Mouse (Mus musculus) large intestine, adult 2 months (tissue): ENCODE results near the gene Fam221b. TPM values are rescaled to one million over a fixed set of nuclear protein-coding genes. Genes with fewer than 3 reads are reported as not detected.
A peak's percentile ranks its signal among the peaks of the same experiment; 100 is the strongest.

Experiments
- DNase-seq: peaks from one replicate; pipeline ENCODE4 v3.0.0-alpha.2; 2012; ENCODE audit warnings: low read depth, low spot score
- WGBS: fragments of 180-500 bp; shearing (Covaris S2); methylation state at CpG from one replicate; pipeline ENCODE4 v1.1.7; 2018; 5-methylcytosine and 5-hydroxymethylcytosine counted together
- polyA plus RNA-seq: library from polyadenylated mRNA; depleted of rRNA; stranded (reverse); fragments of >200 nt; gene quantifications from 2 replicates; pipeline ENCODE4 v1.2.3, GENCODE M21; 2012; rRNA removed

The Fam221b gene
- polyA plus RNA-seq, 1 experiment: 0.02 TPM

DNA sequence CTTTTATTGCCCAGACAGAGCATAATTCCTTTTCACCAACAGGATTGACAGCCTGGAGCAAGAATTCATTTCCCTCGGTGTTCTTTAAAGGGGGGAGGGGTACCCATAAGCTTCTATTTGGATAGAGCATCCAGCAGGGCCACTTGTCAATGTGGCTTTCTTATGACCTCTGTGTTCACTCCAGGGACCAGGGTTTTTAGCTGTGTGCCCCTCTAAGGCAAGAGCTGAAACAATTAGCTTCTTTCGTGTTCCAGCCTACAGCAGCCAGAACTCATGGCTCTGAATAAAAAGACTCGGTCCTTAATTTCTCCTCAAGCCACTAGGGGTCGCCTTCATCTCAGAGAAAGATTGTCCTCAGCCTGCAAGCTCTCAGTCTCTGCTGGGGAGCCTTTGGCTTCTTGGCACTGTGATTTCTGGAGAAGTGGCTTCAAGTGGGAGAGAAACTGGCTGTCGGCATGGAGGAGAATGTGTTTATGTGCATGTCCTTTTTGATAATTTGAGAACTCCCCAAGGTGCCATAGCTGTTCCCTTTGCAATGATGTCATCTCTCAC, 38.8 kb downstream of the Fam221b start:
- 3% methylated on average over 5 of the region's 5 CpGs for WGBS
- DNase-seq: peak; percentile 60

DNA sequence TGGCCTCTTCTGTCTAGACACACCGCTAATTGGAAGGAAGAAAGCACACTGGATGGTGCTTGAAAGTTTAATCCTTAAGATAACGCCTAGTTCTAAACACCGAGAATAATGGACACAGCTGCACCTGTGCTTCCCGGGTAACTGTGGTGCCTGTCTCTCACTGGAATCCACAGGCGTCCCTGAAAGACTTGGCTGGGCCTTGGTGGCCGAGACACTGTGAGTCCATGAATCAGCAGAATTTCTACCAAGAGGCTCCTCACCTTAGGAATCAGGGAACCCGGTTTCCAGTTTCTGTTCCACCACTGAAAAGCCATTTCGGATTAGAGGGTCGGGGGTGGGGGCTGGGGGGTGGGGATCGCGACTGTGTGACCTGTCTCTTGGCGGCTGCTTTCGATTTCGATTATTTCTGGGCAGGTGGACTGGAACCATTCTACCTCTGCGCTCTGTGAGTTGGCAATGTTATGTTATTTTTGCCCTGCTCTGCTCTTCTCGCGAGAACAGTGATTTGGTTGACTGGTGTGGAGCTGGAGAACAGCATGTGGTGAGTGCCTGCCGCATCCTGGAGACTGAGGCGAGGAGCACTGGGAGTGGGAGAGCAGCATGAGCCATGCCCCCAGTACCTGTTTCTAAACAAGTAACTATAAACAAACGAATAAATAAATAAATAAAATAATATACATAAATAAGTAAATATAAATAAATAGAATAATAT, 39.7 kb downstream of the Fam221b start:
- WGBS: 58% methylated on average over 20 of the region's 20 CpGs
- no peak for DNase-seq

DNA sequence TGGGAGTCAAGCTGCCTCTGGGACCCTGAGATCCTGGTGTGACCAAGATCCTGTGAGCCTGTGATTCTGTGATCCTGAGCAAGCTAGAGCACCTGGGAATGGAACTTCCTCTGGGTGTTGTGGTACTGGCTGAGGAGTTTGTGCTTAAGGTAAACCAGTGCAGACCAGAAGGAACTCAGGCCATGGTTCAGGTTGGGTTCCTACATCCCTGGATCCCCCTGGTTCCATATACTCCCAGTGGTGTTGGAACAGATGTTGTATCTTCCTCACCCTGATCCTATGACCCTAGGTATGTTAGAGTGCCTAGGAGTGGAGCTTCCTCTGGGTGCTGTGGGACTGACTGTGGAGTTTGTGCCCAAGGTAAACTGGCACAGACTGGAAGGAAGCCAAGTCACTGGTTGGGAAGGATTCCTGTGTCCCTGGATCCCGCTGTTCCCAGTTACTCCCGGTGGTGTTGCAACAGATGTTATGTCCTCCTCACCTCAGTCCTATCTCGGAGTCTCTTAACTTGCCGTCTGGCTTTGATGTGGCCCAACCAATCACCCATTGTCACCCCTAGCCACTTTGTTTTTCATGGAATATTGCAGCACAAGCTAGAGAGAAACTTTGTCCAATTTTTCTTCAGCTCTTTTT, 48.7 kb downstream of the Fam221b start:
- DNase-seq: no peak
- 63% methylated on average over 4 of the region's 4 CpGs for WGBS

DNA sequence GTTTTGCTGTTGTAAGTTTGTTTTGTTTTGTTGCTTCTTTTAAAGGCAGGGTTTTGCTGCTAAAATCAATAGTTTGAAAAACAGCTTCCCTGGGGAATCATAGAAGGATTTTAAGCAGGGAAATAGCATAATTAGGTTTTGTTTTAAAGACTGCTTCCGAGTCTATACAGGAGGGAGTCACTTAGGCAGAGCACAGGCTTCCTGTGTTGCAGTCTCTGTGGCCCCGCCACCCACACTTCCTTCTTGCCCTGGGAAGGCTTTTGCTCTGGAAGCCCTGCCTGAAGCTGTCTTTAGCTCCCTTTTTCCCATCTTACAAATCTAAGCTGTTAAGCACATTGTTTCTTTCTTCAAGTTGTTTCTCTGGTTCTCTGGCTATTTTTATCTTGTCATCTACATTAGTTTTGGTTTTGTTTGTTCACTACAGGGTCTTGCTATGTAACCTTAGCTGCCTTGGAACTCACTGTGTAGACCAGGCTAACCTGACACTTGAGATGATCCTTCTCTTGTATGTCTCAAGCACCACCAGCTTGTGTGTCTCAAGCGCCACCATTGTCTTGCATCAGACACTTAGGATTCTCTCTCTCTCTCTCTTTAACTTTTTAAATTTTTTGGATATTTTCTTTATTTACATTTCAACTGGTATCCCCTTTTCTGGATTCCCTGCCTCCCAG, 55.8 kb downstream of the Fam221b start:
- 60% methylated on average over 3 of the region's 3 CpGs for WGBS
- DNase-seq: no peak

DNA sequence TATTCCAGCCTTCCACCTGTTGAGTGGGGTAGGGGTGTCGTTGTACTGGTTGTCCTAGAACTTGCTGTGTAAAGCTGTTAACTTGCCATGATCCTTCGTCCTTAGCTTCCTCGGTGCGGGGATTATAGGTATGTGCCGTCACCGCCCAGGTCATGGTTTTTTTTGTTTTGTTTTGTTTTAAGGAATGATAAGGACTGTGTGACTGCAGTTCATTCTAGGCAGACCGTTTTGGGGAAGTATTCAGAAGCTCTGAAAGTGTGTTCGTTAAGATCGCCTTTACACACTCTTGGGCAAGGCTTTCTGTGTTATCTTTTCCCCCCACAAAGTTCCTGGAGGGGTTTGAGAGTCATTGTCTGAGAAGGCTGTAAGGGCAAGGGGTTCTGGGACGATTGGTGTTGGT, 56.4 kb downstream of the Fam221b start:
- no peak for DNase-seq
- 35% methylated on average over 10 of the region's 10 CpGs for WGBS

Other genes with a start within 250 kb of the Fam221b start
- gene Fam166b, start 240.0 kb downstream of the Fam221b start, polyA plus RNA-seq: 0.08 and 0.14 TPM in 2 replicates
- gene Tesk1, start 227.2 kb downstream of the Fam221b start, polyA plus RNA-seq: 49.2 and 55.0 TPM in 2 replicates
- 14.6 and 14.9 TPM in 2 replicates for gene Cd72, start 214.5 kb downstream of the Fam221b start, polyA plus RNA-seq
- 1.7 and 1.8 TPM in 2 replicates for gene Sit1, start 185.4 kb downstream of the Fam221b start, polyA plus RNA-seq
- gene Ccdc107, start 176.2 kb downstream of the Fam221b start, polyA plus RNA-seq: 187 and 232 TPM in 2 replicates
- gene Arhgef39, start 169.4 kb downstream of the Fam221b start, polyA plus RNA-seq: 66.9 and 81.0 TPM in 2 replicates
- 50.4 and 64.5 TPM in 2 replicates for gene Car9, start 162.2 kb downstream of the Fam221b start, polyA plus RNA-seq
- 118 and 122 TPM in 2 replicates for gene Tpm2, start 145.4 kb downstream of the Fam221b start, polyA plus RNA-seq
- 66.0 and 86.4 TPM in 2 replicates for gene Creb3, start 106.8 kb downstream of the Fam221b start, polyA plus RNA-seq
- gene Tln1, start 106.5 kb downstream of the Fam221b start, polyA plus RNA-seq: 48.4 and 72.5 TPM in 2 replicates
- gene Rgp1, start 90.4 kb downstream of the Fam221b start, polyA plus RNA-seq: 25.9 and 45.4 TPM in 2 replicates
- 6.3 and 10.3 TPM in 2 replicates for gene Gba2, start 90.3 kb downstream of the Fam221b start, polyA plus RNA-seq
- gene Msmp, start 84.7 kb downstream of the Fam221b start, polyA plus RNA-seq: not detected in 2 replicates
- gene Npr2, start 37.2 kb downstream of the Fam221b start, polyA plus RNA-seq: 7.3 and 9.0 TPM in 2 replicates
- 0.38 and 0.81 TPM in 2 replicates for gene Spag8, start 15.6 kb downstream of the Fam221b start, polyA plus RNA-seq
- 80.6 and 90.2 TPM in 2 replicates for gene Hint2, start 12.7 kb downstream of the Fam221b start, polyA plus RNA-seq
- 2.0 and 2.3 TPM in 2 replicates for gene Tmem8b, start 174 bp downstream of the Fam221b start, polyA plus RNA-seq
- gene Olfr70, start 31.7 kb upstream of the Fam221b start, polyA plus RNA-seq: not detected in 2 replicates
- gene Olfr71, start 41.1 kb upstream of the Fam221b start, polyA plus RNA-seq: not detected in 2 replicates
- 1.9 and 2.3 TPM in 2 replicates for gene Hrct1, start 58.0 kb upstream of the Fam221b start, polyA plus RNA-seq
- 0.68 and 1.5 TPM in 2 replicates for gene Spaar, start 60.9 kb upstream of the Fam221b start, polyA plus RNA-seq
- not detected in 2 replicates for gene Olfr159, start 101.9 kb upstream of the Fam221b start, polyA plus RNA-seq
- not detected in 2 replicates for gene Olfr156, start 154.8 kb upstream of the Fam221b start, polyA plus RNA-seq
- 0.10 and 0.14 TPM in 2 replicates for gene Olfr157, start 171.1 kb upstream of the Fam221b start, polyA plus RNA-seq
- not detected in 2 replicates for gene Olfr155, start 182.4 kb upstream of the Fam221b start, polyA plus RNA-seq
- gene Reck, start 206.4 kb upstream of the Fam221b start, polyA plus RNA-seq: 2.5 and 4.1 TPM in 2 replicates